Mouse (Mus musculus) lung, postnatal 36 days (tissue): Measurements from ENCODE around the gene Syngr3.
"Not testable (repeated sequence)": the region's sequence is repeated elsewhere in the genome, so short reads cannot be mapped to it uniquely, and the experiment has no call there.

Experiments
- DNase-seq: peaks from one replicate; pipeline ENCODE4 v3.0.0; 2022; ENCODE audit warnings: mixed read lengths

The Syngr3 gene

GRCm38 (mm10) chr17:24719494-24720222, 29.9 kb upstream of the Syngr3 start:
- DNase-seq, result peak; percentile 99

GRCm38 (mm10) chr17:24718938-24719337, 29.2 kb upstream of the Syngr3 start:
- not testable (repeated sequence) for DNase-seq

GRCm38 (mm10) chr17:24717943-24718342, 28.2 kb upstream of the Syngr3 start, which contains the start of the genes Rnf151 and Rps2:
Rnf151 (minus strand) TSS chr17:24718063.
Rps2 (plus strand) TSS chr17:24718116.
- no peak for DNase-seq

DNA sequence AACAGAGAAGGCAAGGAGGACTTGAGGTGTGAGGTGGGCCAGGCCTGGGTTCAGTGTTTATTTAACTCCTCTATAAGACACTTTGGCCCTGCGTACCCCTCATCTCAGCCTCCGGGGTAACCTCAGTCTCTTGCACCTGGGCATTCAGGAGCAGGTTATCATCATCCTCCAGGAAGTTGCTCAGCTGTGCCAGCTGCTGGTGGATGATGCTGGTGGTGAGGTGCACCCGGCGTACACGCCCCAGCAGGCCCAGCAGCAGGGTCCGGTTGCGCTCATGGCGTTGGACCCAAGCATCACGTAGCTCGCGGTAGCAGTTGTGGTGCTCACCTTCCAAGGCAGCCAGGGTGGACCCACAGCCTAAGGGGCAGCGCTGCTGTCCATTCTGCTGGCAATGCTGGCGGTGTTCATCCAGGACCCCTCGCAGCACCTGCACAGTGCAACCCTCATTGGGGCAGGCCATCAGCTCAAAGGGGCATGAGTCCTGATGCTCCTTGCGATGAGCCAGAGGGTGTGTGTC, 26.5 kb upstream of the Syngr3 start:
- no peak for DNase-seq

DNA sequence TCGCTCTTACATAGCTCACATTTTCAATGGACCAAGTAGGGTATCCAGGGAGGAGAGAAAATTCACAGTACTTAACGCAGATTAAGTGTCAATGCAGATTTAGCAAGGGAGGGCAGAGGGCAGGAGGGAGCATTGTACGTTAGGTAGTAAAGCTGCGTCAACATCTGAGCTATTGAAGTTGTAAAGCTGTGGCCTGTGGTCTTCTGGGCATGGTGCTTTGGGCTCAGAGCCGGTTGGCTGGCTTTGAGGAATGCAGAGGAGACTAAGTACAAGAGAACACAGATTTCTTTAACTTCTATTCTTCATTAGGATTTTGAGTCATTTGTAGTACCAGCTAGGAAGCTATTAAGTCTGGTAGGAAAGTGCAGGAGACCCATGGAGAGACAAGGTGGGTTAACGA, 25.8 kb upstream of the Syngr3 start:
- DNase-seq, result no peak

- DNase-seq, result peak; percentile 55
These were observed 18.9 kb upstream of the Syngr3 start for GRCm38 (mm10) chr17:24708646-24709045.

DNA sequence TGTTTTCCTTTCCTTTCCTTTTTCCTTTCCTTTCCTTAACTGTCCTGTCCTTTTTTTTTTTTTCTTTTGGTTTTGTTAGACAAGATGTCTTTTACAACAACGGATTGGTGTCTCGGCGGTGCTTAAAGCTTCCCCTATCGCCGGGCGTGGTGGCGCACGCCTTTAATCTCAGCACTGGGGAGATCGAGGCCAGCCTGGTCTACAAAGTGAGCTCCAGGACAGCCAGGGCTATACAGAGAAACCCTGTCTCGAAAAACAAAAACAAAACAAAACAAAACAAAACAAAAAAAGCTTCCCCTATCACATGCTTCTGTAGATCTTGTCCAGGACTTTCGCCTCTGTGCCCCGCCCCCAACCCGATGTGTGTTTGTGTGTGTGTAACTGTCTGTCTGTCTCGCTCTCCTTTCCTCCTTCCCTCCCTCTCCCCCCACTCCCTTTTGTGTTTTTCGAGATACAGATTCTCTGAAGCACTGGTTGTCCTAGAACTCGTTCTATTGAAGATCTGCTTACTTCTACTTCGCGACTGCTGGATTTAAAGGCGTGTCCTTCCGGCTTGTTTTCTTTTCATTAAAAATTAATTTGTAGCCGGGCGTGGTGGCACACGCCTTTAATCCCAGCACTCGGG, 18.2 kb upstream of the Syngr3 start:
- DNase-seq, result peak; percentile 15

- DNase-seq, result peak; percentile 98
These were observed 17.4 kb upstream of the Syngr3 start, which contains the start of gene Tbl3 for GRCm38 (mm10) chr17:24706982-24707800. Tbl3 (minus strand) TSS chr17:24707660.

DNA sequence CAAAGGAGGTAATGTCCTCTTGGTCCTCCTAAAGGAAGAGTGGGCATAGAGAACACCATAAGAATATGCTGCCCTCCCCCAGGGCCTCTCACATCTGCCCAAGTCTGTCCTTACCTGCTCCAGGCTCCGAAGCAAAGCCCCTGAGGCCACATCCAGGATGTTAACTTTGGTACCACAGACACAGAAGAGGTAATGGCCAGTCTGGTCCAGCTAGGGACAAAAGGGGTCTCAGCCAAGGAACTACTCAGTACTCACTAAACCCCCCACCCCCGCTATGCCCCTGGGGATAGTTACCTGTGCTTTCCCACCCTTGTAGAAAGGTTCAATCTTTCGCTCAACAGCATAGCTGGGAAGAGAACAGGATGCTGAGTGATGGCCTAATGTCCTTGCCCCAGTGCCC, 16.1 kb upstream of the Syngr3 start:
- DNase-seq, result no peak

DNA sequence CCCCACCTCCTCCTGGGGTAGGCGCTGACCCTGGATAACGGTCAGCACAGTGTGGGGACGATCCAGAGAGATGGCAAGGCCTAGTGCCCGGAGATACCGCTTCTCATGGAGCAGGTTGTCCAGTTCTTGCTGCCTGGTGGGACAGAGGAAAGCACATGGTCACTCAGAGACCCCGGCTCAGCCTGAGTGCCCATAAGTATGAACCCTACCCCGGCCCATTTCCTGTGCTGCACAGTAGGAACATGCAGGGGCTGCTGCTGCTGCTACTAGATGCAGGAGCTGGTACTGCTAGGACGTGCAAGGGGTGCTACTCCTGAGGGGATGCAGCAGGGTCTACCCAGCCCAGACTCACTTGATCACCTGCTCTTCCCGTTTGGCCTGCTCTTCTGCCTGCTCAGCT, 11.5 kb upstream of the Syngr3 start:
- DNase-seq, result no peak

- DNase-seq, result no peak
These were observed 9.7 kb upstream of the Syngr3 start for GRCm38 (mm10) chr17:24699473-24699872.

DNA sequence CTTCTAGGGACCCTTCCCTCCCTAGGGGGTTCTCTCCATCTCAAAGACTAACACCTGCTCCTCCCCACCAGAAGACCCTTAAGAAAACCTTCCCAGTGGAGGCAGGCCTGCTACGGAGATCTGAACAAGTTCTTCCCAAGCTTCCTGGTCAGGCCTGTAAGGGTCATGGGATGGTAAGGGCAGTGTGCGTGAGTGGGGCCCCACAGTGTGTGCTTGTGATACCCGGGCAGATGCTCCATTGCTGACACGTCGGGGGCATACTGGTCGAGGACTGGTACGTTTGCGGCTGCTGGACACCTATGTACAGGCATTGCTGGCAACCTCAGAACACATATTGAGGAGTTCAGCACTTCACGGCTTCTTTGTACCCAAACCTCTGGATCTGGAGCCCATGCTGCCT, 9.0 kb upstream of the Syngr3 start:
- DNase-seq, result no peak

DNA sequence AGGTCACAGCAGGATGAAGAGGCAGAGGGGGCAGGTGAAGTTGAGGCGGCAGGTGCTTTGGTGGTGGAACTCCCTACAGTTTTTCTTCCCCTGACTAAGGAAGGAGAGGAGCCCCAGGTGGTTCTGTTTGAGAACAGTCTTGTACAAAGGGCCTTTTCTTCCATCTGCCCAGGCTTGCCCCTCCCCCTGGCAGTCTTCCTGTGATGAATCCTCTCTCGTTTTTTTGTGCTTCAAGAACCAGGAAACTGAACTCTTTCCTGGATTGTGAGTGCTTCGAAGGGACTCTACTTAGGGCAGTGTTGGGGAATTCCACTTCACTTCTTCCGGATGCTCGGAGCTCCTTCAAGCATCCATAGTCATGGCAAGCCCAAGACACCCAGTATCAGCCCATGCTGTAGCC, 8.2 kb upstream of the Syngr3 start:
- DNase-seq, result no peak

DNA sequence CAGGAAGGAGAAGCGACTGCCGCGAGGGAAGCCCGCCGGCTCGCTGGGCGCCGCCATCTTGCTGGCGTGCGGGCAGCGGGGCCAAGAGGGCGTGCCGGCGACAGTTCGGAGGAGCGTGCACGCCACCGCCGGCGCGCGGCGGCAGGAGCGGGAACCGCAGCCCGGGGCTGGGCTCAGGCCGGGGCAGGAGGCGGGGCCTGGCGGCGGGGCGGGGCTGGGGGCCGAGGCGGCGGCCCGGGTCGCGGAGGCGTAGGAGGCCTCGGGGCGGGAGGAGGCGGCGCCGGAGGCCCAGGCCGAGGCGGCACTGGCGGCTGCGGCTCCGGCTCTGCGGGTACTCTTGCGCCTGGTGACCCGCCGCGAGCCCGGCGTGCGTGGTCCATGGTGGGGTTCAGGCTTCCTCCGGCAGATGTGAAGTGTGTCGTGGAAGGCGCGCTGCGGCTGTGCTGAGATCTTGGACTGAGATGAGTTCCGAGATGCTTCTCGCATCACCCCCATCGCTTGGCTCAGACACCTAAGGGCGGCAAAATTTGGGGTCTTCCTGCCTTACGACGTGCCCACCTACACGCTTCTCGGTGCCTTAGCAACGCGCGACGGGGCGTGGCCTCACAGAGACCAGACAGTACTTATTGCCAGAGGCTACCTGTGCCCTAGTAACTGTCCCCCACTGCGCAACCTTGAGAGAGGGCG, 6.4 kb upstream of the Syngr3 start, which contains the start of the genes Gfer and Noxo1:
Gene Gfer (minus strand): TSS at position 146 of the 687 bp plus-strand sequence.
Gene Noxo1 (plus strand): TSS at position 224 of the 687 bp plus-strand sequence.
- DNase-seq, result peak; percentile 91

DNA sequence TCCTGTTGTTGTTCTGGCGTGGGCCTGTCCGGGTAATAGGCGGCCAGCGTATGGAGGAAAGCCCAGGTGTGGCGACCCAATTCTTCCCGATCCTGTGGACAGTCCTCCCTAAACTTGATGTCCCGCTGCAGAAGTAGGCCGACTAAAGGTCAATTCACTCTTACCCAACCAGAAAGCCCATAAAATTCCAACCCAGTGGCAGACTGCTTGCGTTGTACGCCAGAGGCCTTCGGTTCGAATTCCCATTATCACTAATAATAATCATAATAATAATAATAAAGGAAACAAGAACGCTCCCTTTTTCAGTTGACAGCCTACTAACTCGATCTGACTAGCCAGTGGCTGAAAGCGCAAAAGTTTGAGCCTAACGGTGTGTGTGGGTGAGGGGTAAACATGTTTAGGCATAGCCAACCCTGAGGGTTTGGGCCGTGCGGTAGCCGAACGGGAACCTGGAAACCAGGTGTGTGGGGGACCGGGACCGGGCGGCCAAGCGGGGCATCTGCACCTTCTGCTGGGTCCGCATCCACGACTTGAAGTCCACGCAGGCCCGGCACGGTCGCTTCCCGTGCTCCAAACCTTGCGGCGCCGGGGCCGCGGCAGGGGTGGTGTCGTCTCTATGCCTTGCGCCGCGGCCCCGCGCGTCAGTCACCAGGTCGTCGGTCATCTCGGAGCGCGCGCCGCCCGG, 5.7 kb upstream of the Syngr3 start:
- DNase-seq, result peak; percentile 10

DNA sequence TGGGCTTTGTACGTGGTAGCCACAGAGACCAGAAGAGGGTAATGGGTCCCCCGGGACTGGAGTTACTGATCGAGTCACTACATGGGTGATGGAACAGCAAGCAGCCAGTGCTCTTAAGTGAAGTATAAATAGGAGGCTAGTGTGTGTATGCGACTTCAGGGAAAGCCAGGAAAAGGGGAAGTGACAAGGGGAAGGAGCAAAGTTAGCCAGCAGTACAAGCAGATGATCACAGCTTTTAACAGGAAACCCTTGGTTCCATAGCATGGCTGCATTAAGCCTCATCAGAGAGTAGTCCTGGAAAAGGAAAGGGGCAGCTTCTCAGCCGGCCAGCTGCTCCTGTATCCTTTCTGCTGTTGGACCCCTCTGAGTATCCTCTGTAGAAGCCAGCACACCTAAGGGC, 2.6 kb upstream of the Syngr3 start:
- no peak for DNase-seq

DNA sequence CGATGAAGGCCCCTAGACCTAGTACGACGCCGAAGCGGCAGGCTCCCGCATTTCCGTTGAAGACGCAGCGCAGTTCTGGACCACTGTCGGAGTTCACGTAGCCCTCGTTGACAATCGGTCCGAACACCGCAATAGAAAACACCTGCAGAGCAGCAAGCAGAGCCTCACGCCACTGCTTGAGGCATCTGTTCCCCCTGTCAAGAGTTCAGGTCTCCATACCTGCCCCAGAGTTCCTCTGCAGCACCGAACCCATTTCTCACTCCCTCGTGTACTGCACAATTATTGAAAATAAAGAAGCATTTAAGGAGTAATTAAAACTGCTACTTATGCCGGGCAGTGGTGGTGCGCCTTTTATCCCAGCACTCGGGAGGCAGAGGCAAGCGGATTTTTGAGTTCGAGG, 2.2 kb downstream of the Syngr3 start:
- DNase-seq, result no peak

GRCm38 (mm10) chr17:24687146-24687595, 2.6 kb downstream of the Syngr3 start:
- peak; percentile 84 for DNase-seq

DNA sequence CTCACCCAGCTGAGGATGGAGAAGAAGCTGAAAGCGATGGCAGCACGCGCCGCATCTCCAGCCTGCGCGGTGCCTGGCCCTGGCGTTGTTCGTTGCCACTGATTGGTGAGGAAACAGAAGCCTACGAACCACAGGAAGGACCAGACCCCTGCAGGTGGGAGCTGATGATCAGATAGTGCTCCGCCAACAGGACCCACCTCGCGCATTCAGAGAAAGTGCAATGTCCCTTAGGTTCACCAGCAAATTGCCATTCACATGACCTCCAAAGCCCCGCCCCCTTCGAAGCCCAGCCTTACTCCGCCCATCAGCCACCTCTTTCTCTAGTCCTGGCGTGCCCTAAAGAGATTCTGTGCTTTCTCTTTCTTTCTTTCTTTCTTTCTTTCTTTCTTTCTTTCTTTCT, 3.2 kb downstream of the Syngr3 start:
- peak; percentile 73 for DNase-seq

DNA sequence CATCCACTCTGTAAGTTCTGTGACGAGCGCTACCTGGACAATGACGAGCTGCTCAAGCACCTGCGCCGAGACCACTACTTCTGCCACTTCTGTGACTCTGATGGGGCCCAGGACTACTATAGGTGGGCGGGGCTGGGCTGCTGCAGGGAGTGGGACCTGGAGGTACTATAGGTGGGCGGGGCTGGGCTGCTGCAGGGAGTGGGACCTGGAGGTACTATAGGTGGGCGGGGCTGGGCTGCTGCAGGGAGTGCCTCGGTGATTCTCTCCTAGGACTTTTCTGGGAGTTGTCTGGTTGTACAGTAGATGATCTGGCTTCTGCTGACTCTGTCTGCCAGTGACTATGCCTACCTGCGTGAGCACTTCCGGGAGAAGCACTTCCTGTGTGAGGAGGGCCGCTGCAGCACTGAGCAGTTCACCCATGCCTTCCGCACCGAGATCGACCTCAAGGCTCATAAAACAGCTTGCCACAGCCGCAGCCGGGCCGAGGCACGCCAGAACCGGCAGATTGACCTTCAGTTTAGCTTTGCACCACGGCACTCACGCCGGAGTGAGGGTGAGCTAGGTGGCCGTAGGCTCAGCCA, 12.2 kb downstream of the Syngr3 start:
- no peak for DNase-seq

GRCm38 (mm10) chr17:24676877-24677276, 12.9 kb downstream of the Syngr3 start:
- no peak for DNase-seq
